Mouse (Mus musculus) liver, adult 2 months (tissue): ENCODE measurements at regions not wholly inside any gene's neighbourhood (a gene's known extent, or its start where the extent isn't known, plus 50 kb on each side); places are given as distances from the start of the nearest gene placed in this dataset.

ENCODE experiments used
- DNase-seq: peaks from one replicate; pipeline ENCODE4 v3.0.0-alpha.2; 2011; ENCODE audit warnings: low read depth, low spot score; ENCODE audit errors: extremely low read depth
- H3K27ac ChIP-seq: fragments of 200-500 bp; replicated peaks from 2 replicates; pipeline ENCODE4 v1.5.1; 2012; ENCODE audit warnings: low read depth, mild to moderate bottlenecking, control low read depth, inconsistent platforms, low read length; ENCODE audit not compliant: insufficient read depth
- H3K27me3 ChIP-seq: fragments of 200-500 bp; 2 replicates; pipeline ENCODE4 v1.6.1; 2012; ENCODE audit warnings: mild to moderate bottlenecking, moderate library complexity, low read length, inconsistent platforms; ENCODE audit not compliant: control insufficient read depth, insufficient read depth
- H3K36me3 ChIP-seq: fragments of 200-500 bp; 2 replicates; pipeline ENCODE4 v1.6.1; 2012; ENCODE audit warnings: low read length, inconsistent platforms; ENCODE audit not compliant: control insufficient read depth, insufficient read depth
- H3K4me1 ChIP-seq: fragments of 200-500 bp; 2 replicates; pipeline ENCODE4 v1.6.1; 2011; ENCODE audit warnings: low read length; ENCODE audit not compliant: control insufficient read depth, insufficient read depth
- H3K4me3 ChIP-seq: fragments of 200-500 bp; 2 replicates; pipeline ENCODE4 v1.5.1; 2011; ENCODE audit warnings: low read depth, mild to moderate bottlenecking, control low read depth, low read length, moderate library complexity; ENCODE audit not compliant: insufficient read depth
- H3K79me2 ChIP-seq: fragments of 200-500 bp; 2 replicates; pipeline ENCODE4 v1.6.1; 2012; ENCODE audit warnings: inconsistent platforms, mild to moderate bottlenecking, low read length, moderate library complexity; ENCODE audit not compliant: control insufficient read depth, insufficient read depth
- H3K9ac ChIP-seq: fragments of 200-500 bp; 2 replicates; pipeline ENCODE4 v1.6.1; 2012; ENCODE audit warnings: low read depth, mild to moderate bottlenecking, control low read depth, inconsistent platforms, low read length
- CTCF ChIP-seq: fragments of 200-500 bp; IDR thresholded peaks from 2 replicates; pipeline ENCODE4 v1.5.1; 2011; ENCODE audit warnings: low read depth, low read length, control low read depth
- POLR2A ChIP-seq: fragments of 200-500 bp; IDR thresholded peaks from 2 replicates; pipeline ENCODE4 v1.6.1; 2011; ENCODE audit warnings: low read length, control low read depth; ENCODE audit not compliant: insufficient read depth; ENCODE audit errors: extremely low read depth
- WGBS: fragments of 180-500 bp; shearing (Covaris S2); methylation state at CpG from one replicate; pipeline ENCODE4 v1.1.7; 2018; 5-methylcytosine and 5-hydroxymethylcytosine counted together

DNA sequence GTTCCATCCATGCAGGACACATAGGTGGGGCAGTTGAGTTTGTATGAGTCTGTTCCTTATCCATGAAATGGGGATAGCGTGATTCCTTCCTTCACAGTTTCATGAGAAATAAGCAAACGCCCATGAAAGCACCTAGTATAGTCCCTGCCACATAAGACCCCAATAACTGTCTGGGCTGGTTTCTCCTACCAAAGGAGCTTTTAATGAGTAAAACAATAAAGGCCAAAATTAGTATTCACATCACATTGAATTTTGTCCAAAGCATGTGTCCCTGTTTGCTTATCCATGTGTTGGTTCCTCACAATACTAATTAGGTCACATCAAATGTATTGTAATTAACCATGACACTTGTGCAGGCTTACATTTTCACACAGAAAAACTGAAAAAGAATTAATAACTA lies 221.3 kb downstream of the Prdm13 start:
- Histone ChIP-seq H3K79me2 (no peaks in the 10 kb centered on the region), H3K27ac (no peak overlapping the region), H3K4me1 (no peaks in the 10 kb centered on the region), H3K4me3 (no peak overlapping the region), H3K9ac (no peak overlapping the region), H3K36me3 (no peaks in the 10 kb centered on the region), H3K27me3 (no peaks in the 10 kb centered on the region)
- WGBS: 76% methylated on average over 2 of the region's 2 CpGs
- no peak for DNase-seq
- no peak for TF ChIP-seq POLR2A
- TF ChIP-seq CTCF: no peak

DNA sequence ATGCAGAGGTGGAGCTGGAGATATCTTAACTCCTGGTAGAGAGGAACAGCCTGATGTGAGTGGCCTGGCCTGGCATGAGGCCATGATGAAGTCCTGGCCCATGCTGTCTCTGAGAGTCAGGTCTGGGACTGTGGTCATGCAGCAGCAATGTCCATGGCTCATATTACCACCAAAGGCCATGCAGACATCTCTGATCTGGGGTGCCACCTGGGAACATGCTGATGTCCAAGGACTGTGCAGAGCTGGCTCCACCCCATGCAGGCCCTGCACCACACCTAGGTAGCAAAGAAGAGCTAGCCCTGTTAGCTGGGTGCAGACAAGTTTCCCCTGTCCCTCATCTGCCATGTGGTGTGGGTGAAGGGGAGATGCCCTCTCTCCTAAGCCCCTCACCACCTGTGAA lies 244.5 kb downstream of the Prdm13 start:
- no peak for DNase-seq
- no peak overlapping the region for H3K4me3 ChIP-seq
- H3K9ac ChIP-seq: no peak overlapping the region
- H3K27me3 ChIP-seq: no peaks in the 10 kb centered on the region
- no peak for TF ChIP-seq CTCF
- TF ChIP-seq POLR2A: no peak
- no peaks in the 10 kb centered on the region for H3K4me1 ChIP-seq
- no peaks in the 10 kb centered on the region for H3K36me3 ChIP-seq
- no peak overlapping the region for H3K27ac ChIP-seq
- no peaks in the 10 kb centered on the region for H3K79me2 ChIP-seq

DNA sequence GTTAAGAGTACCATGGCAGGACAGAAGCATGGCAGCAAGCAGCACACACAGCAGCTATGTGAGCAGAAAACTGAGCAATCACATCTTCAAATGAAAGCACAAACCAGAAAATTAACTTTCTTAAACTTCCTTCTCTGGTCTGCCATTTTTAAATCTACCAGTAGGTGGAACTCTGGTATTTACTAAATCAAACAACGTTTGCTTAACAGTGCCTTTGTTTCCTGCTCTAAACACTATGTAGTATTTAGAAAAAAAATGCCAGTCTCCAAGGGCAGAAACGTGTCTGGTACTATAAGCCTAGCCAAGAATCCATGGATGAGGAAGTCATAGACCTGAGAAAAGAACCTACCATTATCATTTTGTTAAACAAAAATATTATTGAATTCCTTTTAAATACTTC lies 249.1 kb downstream of the Prdm13 start:
- no peak overlapping the region for H3K9ac ChIP-seq
- no peak for TF ChIP-seq CTCF
- TF ChIP-seq POLR2A: no peak
- H3K27me3 ChIP-seq: no peaks in the 10 kb centered on the region
- H3K4me1 ChIP-seq: no peaks in the 10 kb centered on the region
- WGBS: 14% methylated on average over 2 of the region's 2 CpGs
- H3K79me2 ChIP-seq: no peaks in the 10 kb centered on the region
- H3K27ac ChIP-seq: no peak overlapping the region
- no peak for DNase-seq
- H3K36me3 ChIP-seq: no peaks in the 10 kb centered on the region
- H3K4me3 ChIP-seq: no peak overlapping the region

GRCm38 (mm10) chr4:21407850-21408249 lies 277.9 kb downstream of the Prdm13 start:
- no peak overlapping the region for H3K27ac ChIP-seq
- H3K79me2 ChIP-seq: no peaks in the 10 kb centered on the region
- H3K36me3 ChIP-seq: no peaks in the 10 kb centered on the region
- no peaks in the 10 kb centered on the region for H3K27me3 ChIP-seq
- no peak overlapping the region for H3K4me3 ChIP-seq
- no peak overlapping the region for H3K9ac ChIP-seq
- no peak for TF ChIP-seq CTCF
- TF ChIP-seq POLR2A: no peak
- H3K4me1 ChIP-seq: no peaks in the 10 kb centered on the region
- DNase-seq: peak; percentile 20

DNA sequence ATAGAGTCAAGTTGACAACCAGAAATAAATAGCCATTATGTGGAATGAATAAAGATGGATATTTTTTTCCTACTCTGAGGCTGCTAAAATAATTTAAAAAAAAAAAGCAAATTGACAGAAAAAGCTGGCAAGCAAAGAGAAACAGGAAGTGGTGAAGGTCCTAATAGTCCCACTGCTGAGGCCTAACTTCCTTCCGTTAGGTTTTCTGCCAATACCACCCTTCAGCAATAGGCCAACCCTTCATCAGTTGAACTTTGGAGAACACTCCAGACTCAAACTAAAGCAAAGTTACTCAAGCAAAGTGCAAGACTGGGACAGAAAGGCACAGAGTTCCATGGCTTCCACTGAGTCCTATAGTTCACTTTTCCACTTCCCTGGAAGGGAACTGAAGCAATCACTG lies 316.4 kb downstream of the Prdm13 start:
- Histone ChIP-seq H3K36me3 (no peaks in the 10 kb centered on the region), H3K27ac (no peak overlapping the region), H3K4me3 (no peak overlapping the region), H3K27me3 (no peaks in the 10 kb centered on the region), H3K79me2 (no peaks in the 10 kb centered on the region), H3K9ac (no peak overlapping the region), H3K4me1 (no peaks in the 10 kb centered on the region)
- 79% methylated on average over 1 of the region's 1 CpGs for WGBS
- TF ChIP-seq POLR2A: no peak
- TF ChIP-seq CTCF: no peak
- no peak for DNase-seq

DNA sequence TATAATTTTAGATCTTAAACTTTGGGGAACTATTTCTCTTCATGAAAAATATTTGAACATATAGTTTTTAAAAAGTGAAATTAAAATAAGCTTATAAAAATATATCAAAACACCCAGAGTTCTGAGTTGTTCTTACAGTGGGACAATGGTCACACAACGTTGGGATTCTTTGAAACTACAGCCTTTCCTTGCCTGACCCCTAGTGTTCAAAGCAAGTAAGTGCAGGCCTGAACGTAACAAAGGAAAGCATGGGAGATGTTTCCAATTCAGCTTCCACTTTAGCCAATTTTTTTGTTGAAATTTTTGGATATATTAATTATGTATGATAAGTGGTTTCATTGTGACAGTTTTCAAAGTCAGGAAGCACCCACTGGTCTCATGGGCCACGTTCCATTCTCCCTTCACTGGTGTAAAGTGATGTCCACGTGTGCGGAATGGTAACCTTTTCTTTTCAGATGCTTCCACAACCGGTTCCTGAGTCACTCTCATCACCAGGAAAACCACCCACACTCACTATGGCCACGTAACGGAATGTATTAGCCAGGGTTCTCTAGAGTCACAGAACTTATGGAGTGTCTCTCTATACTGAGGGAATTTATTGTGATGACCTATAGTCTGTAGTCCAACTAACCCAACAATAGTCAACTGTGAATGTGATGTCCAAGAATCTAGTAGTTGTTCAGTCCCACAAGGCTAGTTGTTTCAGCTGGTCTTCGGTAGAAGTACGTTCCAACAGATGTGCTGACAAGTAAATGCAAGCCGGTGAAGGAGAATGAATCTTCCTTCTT lies 317.3 kb downstream of the Prdm13 start:
- TF ChIP-seq POLR2A (no peak), CTCF (peak; percentile 9; the same call in 1 of the 2 replicates)
- WGBS: 61% methylated on average over 11 of the region's 11 CpGs
- Histone ChIP-seq H3K4me1 (no peaks in the 10 kb centered on the region), H3K79me2 (no peaks in the 10 kb centered on the region), H3K4me3 (no peak overlapping the region), H3K27me3 (no peaks in the 10 kb centered on the region), H3K27ac (no peak overlapping the region), H3K36me3 (no peaks in the 10 kb centered on the region), H3K9ac (no peak overlapping the region)
- peak; percentile 10 for DNase-seq
